Mouse (Mus musculus) heart, embryonic 11.5 days (tissue): Measurements from ENCODE around the gene Slc26a10. TPM values are rescaled to one million over a fixed set of nuclear protein-coding genes. Genes with fewer than 3 reads are reported as not detected.
A peak's percentile ranks its signal among the peaks of the same experiment; 100 is the strongest.
"Not testable (repeated sequence)": the region's sequence is repeated elsewhere in the genome, so short reads cannot be mapped to it uniquely, and the experiment has no call there.

Experiments used
- ATAC-seq: fragments of 200-750 bp; cut with Nextera tagmentation; replicated peaks from 2 replicates; pipeline ENCODE4 v1.8.0; 2017; ENCODE audit warnings: moderate library complexity; ENCODE audit not compliant: insufficient number of reproducible peaks, low FRiP score, low TSS enrichment
- H3K27ac ChIP-seq: fragments of 300-500 bp; sonication (generic); 2 replicates; pipeline ENCODE4 v1.5.1; 2014; ENCODE audit warnings: mild to moderate bottlenecking, low read depth, low read length
- H3K27me3 ChIP-seq: fragments of 300-500 bp; sonication (generic); 2 replicates; pipeline ENCODE4 v1.6.1; 2014; ENCODE audit warnings: mild to moderate bottlenecking, low read length, mixed read lengths; ENCODE audit not compliant: control insufficient read depth, insufficient read depth
- H3K36me3 ChIP-seq: fragments of 300-500 bp; sonication (generic); 2 replicates; pipeline ENCODE4 v1.6.1; 2014; ENCODE audit warnings: mild to moderate bottlenecking, low read length, moderate library complexity, mixed read lengths; ENCODE audit not compliant: control insufficient read depth, insufficient read depth
- H3K4me1 ChIP-seq: fragments of 300-500 bp; sonication (generic); 2 replicates; pipeline ENCODE4 v1.6.1; 2014; ENCODE audit warnings: low read length; ENCODE audit not compliant: control insufficient read depth, insufficient read depth
- H3K4me2 ChIP-seq: fragments of 300-500 bp; sonication (generic); 2 replicates; pipeline ENCODE4 v1.6.1; 2014; ENCODE audit warnings: mild to moderate bottlenecking, moderate library complexity
- H3K4me3 ChIP-seq: fragments of 300-500 bp; sonication (generic); 2 replicates; pipeline ENCODE4 v1.5.1; 2014; ENCODE audit warnings: low read depth, low read length
- H3K9ac ChIP-seq: fragments of 300-500 bp; sonication (generic); 2 replicates; pipeline ENCODE4 v1.6.1; 2014; ENCODE audit warnings: mild to moderate bottlenecking, low read depth, low read length, moderate library complexity
- H3K9me3 ChIP-seq: fragments of 300-500 bp; sonication (generic); replicated peaks from 2 replicates; pipeline ENCODE4 v1.6.1; 2016; ENCODE audit warnings: low read length; ENCODE audit not compliant: control insufficient read depth
- WGBS: fragments of 180-500 bp; shearing (Covaris S2); extraction: QIAGEN DNeasy Blood & Tissue Kit; methylation state at CpG from one replicate; pipeline ENCODE4 v1.1.7; 2014; ENCODE audit not compliant: insufficient replicate concordance; 5-methylcytosine and 5-hydroxymethylcytosine counted together
- polyA plus RNA-seq: library from polyadenylated mRNA; unstranded; fragments of >200 nt; fragmentation: Nextera tagmentation; extraction: Ambion mirVana; gene quantifications from 2 replicates; pipeline ENCODE4 v1.2.1, GENCODE M21; 2014

The Slc26a10 gene
- polyA plus RNA-seq, 1 experiment from 2014 or later = 8.4 TPM

DNA sequence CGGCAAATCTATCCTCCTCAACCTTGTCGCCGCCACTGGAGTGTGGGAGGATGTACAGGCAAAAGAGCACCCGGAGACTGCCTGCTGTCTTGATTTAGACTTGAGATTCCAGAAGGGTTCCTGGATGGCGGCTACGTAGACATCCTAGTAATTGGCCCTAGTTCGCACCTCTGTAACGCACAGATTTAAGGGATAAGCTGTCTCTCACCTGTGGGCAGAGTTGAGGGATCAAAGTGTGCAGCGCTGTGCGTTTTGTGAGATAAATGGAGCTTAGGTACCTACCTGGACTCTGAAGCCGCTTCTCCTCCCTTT, 14.1 kb downstream of the Slc26a10 start:
- Histone ChIP-seq H3K27ac (no peak overlapping the region), H3K9me3 (no peaks in the 10 kb centered on the region), H3K9ac (no peak overlapping the region), H3K4me3 (peak overlapping the region; percentile 58), H3K4me2 (peak overlapping the region; percentile 84), H3K4me1 (peaks cover 27% of the 10 kb centered on the region), H3K27me3 (peaks cover 77% of the 10 kb centered on the region), H3K36me3 (no peaks in the 10 kb centered on the region)
- WGBS = under 1% methylated on average over 11 of the region's 11 CpGs
- no peak for ATAC-seq

DNA sequence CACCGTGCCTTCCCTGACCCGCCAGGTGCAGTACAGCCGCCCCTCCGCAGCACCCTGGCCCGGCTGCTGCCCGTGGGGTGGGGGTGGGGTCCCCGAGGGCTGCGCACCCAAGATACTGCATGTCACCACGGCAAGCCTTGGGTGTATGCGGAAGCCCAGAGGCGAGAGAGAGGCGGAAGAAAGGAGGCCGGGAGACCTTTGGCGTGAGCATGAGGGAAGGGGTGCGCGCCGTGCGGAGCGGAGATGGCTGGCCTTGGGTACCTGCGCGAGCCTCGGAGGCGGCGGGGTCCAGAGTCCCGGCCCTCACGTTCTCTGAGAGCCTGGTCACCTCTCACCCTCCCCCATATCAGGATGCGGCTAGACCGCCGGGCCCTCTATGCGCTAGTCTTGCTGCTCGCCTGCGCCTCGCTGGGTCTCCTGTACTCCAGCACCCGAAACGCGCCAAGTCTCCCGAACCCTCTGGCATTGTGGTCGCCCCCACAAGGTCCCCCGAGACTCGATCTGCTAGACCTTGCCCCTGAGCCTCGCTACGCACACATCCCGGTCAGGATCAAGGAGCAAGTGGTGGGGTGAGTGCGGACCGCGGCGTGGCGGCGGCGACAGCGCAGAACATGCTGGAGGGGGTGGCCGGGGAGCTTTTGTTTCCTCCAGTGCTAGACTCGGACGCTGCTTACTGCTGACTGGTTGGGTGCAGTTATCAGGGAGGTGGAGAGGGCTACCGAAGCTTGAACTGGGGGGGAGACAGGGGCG, 14.6 kb downstream of the Slc26a10 start:
- Histone ChIP-seq H3K27ac (no peak overlapping the region), H3K4me1 (peaks cover 26% of the 10 kb centered on the region), H3K27me3 (peaks cover 72% of the 10 kb centered on the region), H3K9ac (peak overlapping the region; percentile 61; the same call in 1 of the 2 replicates), H3K4me2 (peak overlapping the region; percentile 84), H3K9me3 (no peaks in the 10 kb centered on the region), H3K36me3 (no peaks in the 10 kb centered on the region), H3K4me3 (peak overlapping the region; percentile 58)
- peak; percentile 44; the same call in 1 of the 2 replicates for ATAC-seq
- WGBS = under 1% methylated on average over 55 of the region's 56 CpGs

DNA sequence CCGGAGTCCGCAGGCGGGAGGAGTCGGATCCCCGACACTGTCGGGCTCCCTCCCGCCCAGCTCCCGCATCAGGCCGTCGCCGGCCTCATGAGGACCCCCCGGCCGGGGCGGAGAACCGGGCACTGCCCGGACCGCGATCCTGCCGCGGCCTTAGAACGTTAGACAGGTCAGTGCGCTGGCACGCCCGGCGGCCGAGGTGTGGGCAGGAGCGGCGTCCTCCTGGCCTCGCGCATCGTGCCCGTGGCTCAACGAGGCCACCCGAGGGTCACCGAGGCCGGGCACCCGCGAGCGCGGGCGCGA, 15.1 kb downstream of the Slc26a10 start:
- 1% methylated on average over 38 of the region's 42 CpGs for WGBS
- Histone ChIP-seq H3K9me3 (no peaks in the 10 kb centered on the region), H3K27ac (no peak overlapping the region), H3K4me2 (peak overlapping the region; percentile 84), H3K27me3 (peaks cover 67% of the 10 kb centered on the region), H3K4me3 (peak overlapping the region; percentile 58), H3K36me3 (no peaks in the 10 kb centered on the region), H3K4me1 (peaks cover 21% of the 10 kb centered on the region), H3K9ac (peak overlapping the region; percentile 61; the same call in 1 of the 2 replicates)
- ATAC-seq = peak; percentile 40

DNA sequence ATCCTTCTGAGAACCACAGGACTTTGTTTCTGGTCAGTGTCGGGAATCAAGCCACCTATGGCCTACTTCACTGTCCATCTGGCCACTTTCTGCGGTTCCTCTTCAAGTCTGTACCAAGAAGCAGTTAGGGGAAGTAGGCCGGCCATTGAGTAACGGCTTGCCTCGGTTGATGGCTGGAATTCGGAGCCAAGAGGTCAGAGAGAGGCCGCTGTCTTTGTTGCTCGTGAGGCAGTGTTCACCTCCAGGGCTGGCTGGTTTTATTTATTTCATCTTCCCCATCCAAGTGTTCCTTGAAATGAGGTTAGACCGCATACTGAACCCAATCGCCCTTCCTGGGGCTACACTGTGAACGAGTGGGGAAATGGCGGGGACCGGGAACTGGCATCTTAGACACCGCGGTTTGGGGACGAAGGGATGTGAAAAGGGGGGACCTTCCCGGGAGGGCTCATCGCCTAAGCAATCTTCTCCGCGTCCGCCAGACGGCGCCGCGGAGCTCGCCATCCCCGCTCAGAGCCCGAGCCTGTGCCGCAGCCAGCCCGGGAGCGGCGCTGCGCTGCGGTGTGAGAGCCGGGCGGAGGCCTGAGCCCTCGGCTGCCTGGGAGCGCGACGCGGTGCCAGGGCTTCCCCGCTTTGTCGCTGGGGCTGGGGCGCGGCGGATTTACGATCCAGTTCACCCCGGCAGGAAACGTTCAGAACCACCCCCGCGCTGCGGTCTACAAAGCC, 15.7 kb downstream of the Slc26a10 start, which contains the start of gene B4galnt1:
Gene B4galnt1, plus strand, starts transcription at position 595 of the 723 bp plus-strand sequence.
- Histone ChIP-seq H3K27me3 (peaks cover 62% of the 10 kb centered on the region), H3K9me3 (no peaks in the 10 kb centered on the region), H3K4me3 (peak within 1 kb of the TSS; percentile 58), H3K9ac (peak within 1 kb of the TSS; percentile 61; the same call in 1 of the 2 replicates), H3K36me3 (no peaks in the 10 kb centered on the region), H3K4me2 (peak within 1 kb of the TSS; percentile 84), H3K27ac (no peak within 1 kb of the TSS), H3K4me1 (peaks cover 19% of the 10 kb centered on the region)
- ATAC-seq = peak; percentile 37
- 3% methylated on average over 50 of the region's 52 CpGs for WGBS

DNA sequence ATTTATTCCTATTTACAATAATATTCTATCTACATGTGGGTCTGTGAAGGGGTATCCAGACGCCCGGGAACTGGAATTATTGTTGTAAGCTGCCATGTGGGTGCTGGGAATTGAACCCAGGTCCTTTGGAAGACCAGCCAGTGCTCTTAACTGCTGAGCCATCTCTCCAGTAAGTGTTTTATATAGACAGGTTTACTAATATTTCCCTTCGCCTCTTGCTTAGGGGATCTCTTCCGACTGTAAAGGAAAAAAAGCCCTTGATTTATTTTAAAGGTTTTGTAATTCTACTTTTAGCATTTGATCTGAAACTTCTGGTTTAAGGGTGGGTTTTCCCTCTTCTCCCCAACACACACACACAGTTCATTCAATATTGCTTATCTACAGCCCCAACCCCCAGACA, 16.3 kb downstream of the Slc26a10 start:
- no peaks in the 10 kb centered on the region for H3K9me3 ChIP-seq
- no peaks in the 10 kb centered on the region for H3K36me3 ChIP-seq
- ATAC-seq = no peak
- no peak overlapping the region for H3K4me2 ChIP-seq
- 83% methylated on average over 4 of the region's 4 CpGs for WGBS
- no peak overlapping the region for H3K27ac ChIP-seq
- H3K4me1 ChIP-seq = peaks cover 19% of the 10 kb centered on the region
- H3K9ac ChIP-seq = no peak overlapping the region
- peaks cover 56% of the 10 kb centered on the region for H3K27me3 ChIP-seq
- H3K4me3 ChIP-seq = no peak overlapping the region

DNA sequence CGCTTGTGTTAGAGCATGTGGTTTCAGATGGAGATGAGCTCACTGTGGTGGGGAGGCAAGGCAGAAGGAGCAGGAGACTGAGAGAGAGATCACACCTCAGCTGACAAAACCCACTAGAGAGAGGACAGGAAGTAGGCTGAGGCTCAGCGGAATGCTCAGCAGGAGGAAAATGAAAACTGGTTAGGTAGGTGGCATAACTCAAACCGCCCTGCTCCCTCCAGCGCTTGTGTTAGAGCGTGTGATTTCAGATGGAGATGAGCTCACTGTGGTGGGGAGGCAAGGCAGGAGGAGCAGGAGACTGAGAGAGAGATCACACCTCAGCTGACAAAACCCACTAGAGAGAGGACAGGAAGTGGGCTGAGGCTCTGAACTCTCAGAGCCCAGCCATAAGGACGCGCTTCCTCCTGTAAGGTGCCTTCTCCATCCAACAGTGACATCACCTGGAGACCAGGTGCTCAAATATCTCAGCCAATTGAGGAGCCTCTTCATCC, 17.6 kb downstream of the Slc26a10 start:
- WGBS = 40% methylated on average over 7 of the region's 7 CpGs
- H3K27ac ChIP-seq = not testable (repeated sequence)
- peaks cover 43% of the 10 kb centered on the region for H3K27me3 ChIP-seq

DNA sequence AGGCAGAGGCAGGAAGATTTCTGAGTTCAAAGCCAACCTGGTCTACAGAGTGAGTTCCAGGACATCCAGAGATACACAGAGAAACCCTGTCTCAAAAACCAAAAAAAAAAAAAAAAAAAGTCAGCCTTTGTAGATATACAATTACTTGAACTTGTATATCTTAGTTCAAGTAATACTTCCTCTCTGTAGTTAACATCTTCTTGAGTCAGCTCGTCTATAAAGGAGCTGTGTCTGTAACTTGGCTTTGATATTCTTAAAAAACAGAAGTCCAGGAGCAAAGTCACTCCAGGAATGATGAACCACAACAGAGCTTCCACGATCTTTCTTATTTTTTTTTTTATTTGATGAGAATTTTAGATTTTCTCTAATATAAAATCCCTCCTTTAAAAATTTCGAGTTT, 19.7 kb downstream of the Slc26a10 start:
- no peaks in the 10 kb centered on the region for H3K9me3 ChIP-seq
- no peak overlapping the region for H3K27ac ChIP-seq
- ATAC-seq = no peak
- no peak overlapping the region for H3K4me3 ChIP-seq
- H3K9ac ChIP-seq = no peak overlapping the region
- H3K36me3 ChIP-seq = no peaks in the 10 kb centered on the region
- H3K27me3 ChIP-seq = peaks cover 23% of the 10 kb centered on the region
- peaks cover 9% of the 10 kb centered on the region for H3K4me1 ChIP-seq
- no peak overlapping the region for H3K4me2 ChIP-seq
- WGBS = 67% methylated on average over 3 of the region's 3 CpGs

More for the DNA sequence above, 17.6 kb downstream of the Slc26a10 start:
- peaks cover 18% of the 10 kb centered on the region for H3K4me1 ChIP-seq
- not testable (repeated sequence) for ATAC-seq, H3K9ac ChIP-seq, H3K36me3 ChIP-seq, H3K4me2 ChIP-seq, H3K4me3 ChIP-seq, H3K9me3 ChIP-seq

DNA sequence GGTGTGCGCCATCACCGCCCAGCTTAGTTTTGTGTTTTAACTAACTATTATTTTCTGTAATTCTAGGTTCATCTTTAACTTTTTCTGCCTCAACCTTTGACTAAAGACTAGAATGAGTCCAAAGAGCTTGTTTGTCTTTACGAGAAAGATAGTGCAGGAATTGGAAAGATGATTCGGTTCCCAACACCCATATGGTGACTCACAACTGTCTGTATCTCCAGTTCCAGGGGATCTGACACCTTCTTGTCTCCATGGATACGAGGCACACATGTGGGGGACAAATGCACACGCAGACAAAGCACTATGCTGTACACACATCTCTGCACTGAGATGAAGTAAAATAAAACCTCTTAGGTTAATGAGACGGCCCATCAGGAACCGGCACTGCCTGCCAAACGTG, 20.4 kb downstream of the Slc26a10 start:
- H3K27ac ChIP-seq = no peak overlapping the region
- H3K9ac ChIP-seq = no peak overlapping the region
- ATAC-seq = no peak
- H3K4me3 ChIP-seq = no peak overlapping the region
- 0 out of 2 replicates have a peak, but pooled peaks cover 4% of the 10 kb centered on the region for H3K4me1 ChIP-seq
- H3K27me3 ChIP-seq = peaks cover 16% of the 10 kb centered on the region; the same call in 1 of the 2 replicates
- H3K36me3 ChIP-seq = no peaks in the 10 kb centered on the region
- 79% methylated on average over 9 of the region's 9 CpGs for WGBS
- no peak overlapping the region for H3K4me2 ChIP-seq
- no peaks in the 10 kb centered on the region for H3K9me3 ChIP-seq
